ENCODE assay signal across 10 mouse cellular contexts in genomic region chr11:86614056-86614530, GRCm38 (mm10).
DNase-seq lines count a peak whose midpoint lies in the region; ATAC-seq and TF ChIP-seq lines count a peak whose summit lies in the region.
"Had no signal": no experiment of that assay in that cellular context is flagged by ENCODE, and none has a peak within 500 bp of the region (broad histone marks: within the 10 kb centered on the region; RNA-seq: fewer than 3 reads in every experiment).

No protein-coding gene starts in this region.

- H3K9ac ChIP-seq in lung, embryonic 14.5 days, result no peak overlapping the region
- peak overlapping the region; percentile 57 for H3K9ac ChIP-seq in liver, postnatal 0 days (replicated peaks)
- H3K9ac ChIP-seq in stomach, embryonic 16.5 days (ENCODE audit: low read length), result no peak overlapping the region
- H3K9ac ChIP-seq in kidney, embryonic 16.5 days (replicated peaks; ENCODE audit: low read length), result no peak overlapping the region

- no peaks in the 10 kb centered on the region for H3K27me3 ChIP-seq in lung, embryonic 14.5 days (ENCODE audit: insufficient read depth, low read length)
- no peaks in the 10 kb centered on the region for H3K27me3 ChIP-seq in liver, postnatal 0 days (ENCODE audit: insufficient read depth, low read length)
- no peaks in the 10 kb centered on the region for H3K27me3 ChIP-seq in stomach, embryonic 16.5 days (ENCODE audit: control insufficient read depth, insufficient read depth, low read length)
- H3K27me3 ChIP-seq in kidney, embryonic 16.5 days (ENCODE audit: insufficient read depth, low read length), result no peaks in the 10 kb centered on the region

- ATAC-seq in lung, embryonic 14.5 days (ENCODE audit: insufficient read depth), result no peak
- peak; percentile 91 for ATAC-seq in erythroid progenitor cell, adult 5-6 weeks (replicated peaks; ENCODE audit: low FRiP score, poor library complexity, severe bottlenecking)
- ATAC-seq in liver, postnatal 0 days, result peak; percentile 87
- ATAC-seq in stomach, embryonic 16.5 days (ENCODE audit: insufficient read depth, low FRiP score), result peak; percentile 62; the same call in 1 of the 2 replicates
- ATAC-seq in kidney, embryonic 16.5 days (ENCODE audit: low FRiP score, low TSS enrichment), result no peak
- ATAC-seq: activated CD4-positive, CD25-positive, alpha-beta regulatory T cell, adult 4 months had no signal

- no peak overlapping the region for H3K4me2 ChIP-seq in lung, embryonic 14.5 days
- peak overlapping the region; percentile 61 for H3K4me2 ChIP-seq in liver, postnatal 0 days (ENCODE audit: low read depth, low read length)
- no peak overlapping the region for H3K4me2 ChIP-seq in stomach, embryonic 16.5 days (ENCODE audit: low read depth, low read length)
- H3K4me2 ChIP-seq in kidney, embryonic 16.5 days (replicated peaks; ENCODE audit: low read depth, low read length), result no peak overlapping the region

- H3K9me3 ChIP-seq in lung, embryonic 14.5 days (ENCODE audit: low read depth, low read length), result no peaks in the 10 kb centered on the region
- H3K9me3 ChIP-seq in liver, postnatal 0 days (ENCODE audit: low read length), result no peaks in the 10 kb centered on the region
- no peaks in the 10 kb centered on the region for H3K9me3 ChIP-seq in stomach, embryonic 16.5 days (replicated peaks; ENCODE audit: control insufficient read depth, low read length)
- no peaks in the 10 kb centered on the region for H3K9me3 ChIP-seq in kidney, embryonic 16.5 days (ENCODE audit: low read length)

- peaks cover 12% of the 10 kb centered on the region; the same call in 1 of the 2 replicates for H3K36me3 ChIP-seq in lung, embryonic 14.5 days (ENCODE audit: insufficient read depth)
- peaks cover 8% of the 10 kb centered on the region; the same call in 1 of the 2 replicates for H3K36me3 ChIP-seq in liver, postnatal 0 days (replicated peaks; ENCODE audit: insufficient read depth, low read length)
- H3K36me3 ChIP-seq in stomach, embryonic 16.5 days (ENCODE audit: control insufficient read depth, insufficient read depth, low read length), result no peaks in the 10 kb centered on the region
- no peaks in the 10 kb centered on the region for H3K36me3 ChIP-seq in kidney, embryonic 16.5 days (ENCODE audit: insufficient read depth, low read length)

- no peak for TF ChIP-seq CTCF in lung, embryonic 14.5 days (IDR thresholded peaks at IDR 0.05; ENCODE audit: low read depth)
- TF ChIP-seq CTCF in lung, adult 2 months (IDR thresholded peaks at IDR 0.05; ENCODE audit: insufficient read depth, low read length), result no peak
- 0 out of 2 replicates have a peak, but pooled peaks have one; percentile 7 for TF ChIP-seq CTCF in liver, postnatal 0 days (IDR thresholded peaks at IDR 0.05; ENCODE audit: low read depth)

- H3K4me3 ChIP-seq in lung, embryonic 14.5 days (ENCODE audit: low read depth, low read length), result no peak overlapping the region
- no peak overlapping the region for H3K4me3 ChIP-seq in lung, adult 2 months (replicated peaks; ENCODE audit: extremely low read depth, low read depth, low read length)
- H3K4me3 ChIP-seq in liver, postnatal 0 days (ENCODE audit: low read depth, low read length), result 0 out of 2 replicates have a peak overlapping the region, but pooled peaks have one; percentile 9
- no peak overlapping the region for H3K4me3 ChIP-seq in stomach, embryonic 16.5 days (replicated peaks; ENCODE audit: low read length)
- H3K4me3 ChIP-seq in kidney, embryonic 16.5 days (ENCODE audit: low read length), result no peak overlapping the region

- H3K4me1 ChIP-seq in lung, embryonic 14.5 days (ENCODE audit: insufficient read depth), result no peaks in the 10 kb centered on the region
- H3K4me1 ChIP-seq in lung, adult 2 months (ENCODE audit: control insufficient read depth, insufficient read depth, low read length), result peaks cover 2% of the 10 kb centered on the region
- H3K4me1 ChIP-seq in liver, postnatal 0 days (ENCODE audit: insufficient read depth), result peaks cover 24% of the 10 kb centered on the region
- H3K4me1 ChIP-seq in stomach, embryonic 16.5 days (ENCODE audit: control insufficient read depth, insufficient read depth, low read length), result no peaks in the 10 kb centered on the region
- no peaks in the 10 kb centered on the region for H3K4me1 ChIP-seq in kidney, embryonic 16.5 days (ENCODE audit: insufficient read depth, low read length)

- WGBS in lung, embryonic 14.5 days, result 51% methylated on average over 2 of the region's 2 CpGs
- 11% methylated on average over 2 of the region's 2 CpGs for WGBS in lung, adult 2 months
- 16% methylated on average over 2 of the region's 2 CpGs for WGBS in liver, postnatal 0 days (ENCODE audit: insufficient replicate concordance)
- 45% methylated on average over 2 of the region's 2 CpGs for WGBS in stomach, embryonic 16.5 days
- 76% methylated on average over 2 of the region's 2 CpGs for WGBS in kidney, embryonic 16.5 days

- TF ChIP-seq EP300 in liver, postnatal 0 days (IDR thresholded peaks at IDR 0.05; ENCODE audit: low read depth), result peak; percentile 89

- peak; percentile 7 for DNase-seq in lung, embryonic 14.5 days
- no peak for DNase-seq in lung, adult 2 months
- peak; percentile 70 for DNase-seq in liver, postnatal 0 days
- DNase-seq in cerebellum, postnatal 4 days (ENCODE audit: low spot score in 2 of 2), result no peak
- DNase-seq in right cerebral cortex, postnatal 36 days (ENCODE audit: low spot score in 2 of 2), result no peak
- DNase-seq: right cerebral cortex, postnatal 25 days had no signal

- no peak for TF ChIP-seq POLR2A in lung, adult 2 months (IDR thresholded peaks at IDR 0.05; ENCODE audit: borderline replicate concordance, extremely low read depth, low read depth, low read length)

- peak overlapping the region; percentile 7; the same call in 1 of the 2 replicates for H3K27ac ChIP-seq in lung, embryonic 14.5 days (ENCODE audit: low read depth)
- H3K27ac ChIP-seq in liver, postnatal 0 days (ENCODE audit: low read depth), result peak overlapping the region; percentile 88
- peak overlapping the region; percentile 46; the same call in 1 of the 2 replicates for H3K27ac ChIP-seq in stomach, embryonic 16.5 days (ENCODE audit: low read length)
- H3K27ac ChIP-seq in kidney, embryonic 16.5 days (ENCODE audit: low read length), result no peak overlapping the region

Comparison
In these comparisons a context has a peak if more than half of its experiments do, and no peak if none do; other contexts are left out.
1. DNase-seq: peak in lung, embryonic 14.5 days (single experiment) and liver, postnatal 0 days (single experiment); none in lung, adult 2 months (single experiment), cerebellum, postnatal 4 days (0 of 2) and right cerebral cortex, postnatal 36 days (0 of 2).
2. ATAC-seq: peak in erythroid progenitor cell, adult 5-6 weeks (single experiment), liver, postnatal 0 days (single experiment) and stomach, embryonic 16.5 days (single experiment); none in lung, embryonic 14.5 days (single experiment) and kidney, embryonic 16.5 days (single experiment).